Mouse (Mus musculus) urinary bladder, postnatal 10 days (tissue): ENCODE results near the gene Pakap.

Experiments used
- DNase-seq: peaks from one replicate; pipeline ENCODE4 v3.0.0; 2022; ENCODE audit warnings: low spot score

Pakap gene

GRCm38 (mm10) chr4:57625756-57626155 lies 57.8 kb downstream of the Pakap start:
- DNase-seq, result no peak

GRCm38 (mm10) chr4:57626921-57627320 lies 58.9 kb downstream of the Pakap start:
- DNase-seq, result no peak

GRCm38 (mm10) chr4:57632386-57632785 lies 64.4 kb downstream of the Pakap start:
- DNase-seq, result no peak

GRCm38 (mm10) chr4:57633052-57633451 lies 65.1 kb downstream of the Pakap start:
- DNase-seq, result no peak

GRCm38 (mm10) chr4:57634956-57635355 lies 67.0 kb downstream of the Pakap start:
- DNase-seq, result no peak

- DNase-seq, result no peak
Measured at GRCm38 (mm10) chr4:57636782-57637482, 69.0 kb downstream of the Pakap start.

- no peak for DNase-seq
Measured at GRCm38 (mm10) chr4:57637636-57638386, 69.8 kb downstream of the Pakap start.

GRCm38 (mm10) chr4:57638941-57639340 lies 71.0 kb downstream of the Pakap start:
- DNase-seq, result no peak

GRCm38 (mm10) chr4:57640222-57640621 lies 72.2 kb downstream of the Pakap start:
- DNase-seq, result no peak

- no peak for DNase-seq
Measured at GRCm38 (mm10) chr4:57640971-57641370, 73.0 kb downstream of the Pakap start.

- no peak for DNase-seq
Measured at GRCm38 (mm10) chr4:57650994-57651393, 83.0 kb downstream of the Pakap start.

- DNase-seq, result no peak
Measured at GRCm38 (mm10) chr4:57651547-57651946, 83.6 kb downstream of the Pakap start.

- no peak for DNase-seq
Measured at GRCm38 (mm10) chr4:57652185-57652904, 84.4 kb downstream of the Pakap start.

GRCm38 (mm10) chr4:57655966-57656365 lies 88.0 kb downstream of the Pakap start:
- no peak for DNase-seq

GRCm38 (mm10) chr4:57656388-57656787 lies 88.4 kb downstream of the Pakap start:
- DNase-seq, result no peak

GRCm38 (mm10) chr4:57656861-57657260 lies 88.9 kb downstream of the Pakap start:
- DNase-seq, result no peak

GRCm38 (mm10) chr4:57660470-57660869 lies 92.5 kb downstream of the Pakap start:
- no peak for DNase-seq

GRCm38 (mm10) chr4:57666101-57666500 lies 98.1 kb downstream of the Pakap start:
- no peak for DNase-seq

- no peak for DNase-seq
Measured at GRCm38 (mm10) chr4:57670813-57671469, 103.0 kb downstream of the Pakap start.

GRCm38 (mm10) chr4:57672541-57672940 lies 104.6 kb downstream of the Pakap start:
- no peak for DNase-seq

GRCm38 (mm10) chr4:57672996-57673906 lies 105.3 kb downstream of the Pakap start:
- DNase-seq, result peak; percentile 63
